Mouse (Mus musculus): Measurements from ENCODE around the gene Gpha2. TPM values are rescaled to one million over a fixed set of nuclear protein-coding genes. Genes with fewer than 3 reads are reported as not detected.

The Gpha2 gene
- polyA plus RNA-seq (2015; fragmentation: Nextera tagmentation; extraction: Ambion mirVana): 0.39 and 0.74 TPM in 2 replicates

DNA sequence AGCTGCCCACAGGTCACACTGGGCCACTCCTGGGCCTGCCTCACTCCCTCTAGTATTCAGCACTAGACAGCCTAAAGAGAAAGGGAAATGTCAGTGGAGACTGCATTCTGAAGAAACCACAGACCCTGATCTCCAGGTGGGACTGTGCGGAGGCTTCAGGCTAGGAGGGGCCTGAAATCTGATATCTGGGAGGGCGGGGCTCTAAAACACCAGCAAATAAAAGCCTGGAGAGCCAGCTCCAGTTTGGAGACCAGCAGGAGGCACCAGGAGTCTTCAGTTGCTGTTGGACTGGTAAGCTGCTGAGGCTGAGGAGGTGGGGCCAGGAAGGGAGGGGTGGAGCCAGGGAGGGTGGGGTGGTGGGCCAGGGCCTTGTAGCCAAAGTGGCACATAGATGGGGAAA is at the start of gene Gpha2:
TSS of gene Gpha2 (plus strand) at position 246 of the 400 bp plus-strand sequence.
- no peak within 1 kb of the TSS for H3K9ac ChIP-seq
- no peak within 1 kb of the TSS for H3K27ac ChIP-seq
- H3K4me1 ChIP-seq: peaks cover 13% of the 10 kb centered on the region
- 17% methylated on average over 2 of the region's 2 CpGs for WGBS
- peaks cover 31% of the 10 kb centered on the region for H3K36me3 ChIP-seq
- no peak within 1 kb of the TSS for H3K4me2 ChIP-seq
- H3K4me3 ChIP-seq (replicated peaks): no peak within 1 kb of the TSS
- peak; percentile 30; the same call in 1 of the 2 replicates for ATAC-seq (replicated peaks; ENCODE audit: low FRiP score)
- no peaks in the 10 kb centered on the region for H3K9me3 ChIP-seq (replicated peaks)
- H3K27me3 ChIP-seq: no peaks in the 10 kb centered on the region

DNA sequence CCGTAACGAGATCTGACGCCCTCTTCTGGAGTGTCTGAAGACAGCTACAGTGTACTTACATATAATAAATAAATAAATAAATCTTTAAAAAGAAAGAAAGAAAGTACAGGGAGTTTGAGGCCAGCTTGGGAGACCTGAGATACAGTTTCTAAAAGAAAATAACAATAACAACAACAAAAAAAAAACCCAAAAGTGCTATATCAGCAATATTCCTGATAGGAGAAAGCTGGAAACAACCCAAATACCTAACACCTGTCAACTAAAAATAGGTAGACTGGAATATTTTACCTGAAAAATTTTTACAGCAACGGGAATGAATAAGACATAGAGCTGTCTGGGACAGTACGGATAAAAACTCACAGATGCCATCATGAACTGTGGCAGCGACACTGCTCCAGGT is 47.4 kb upstream of the Gpha2 start:
- Histone ChIP-seq H3K27me3 (no peaks in the 10 kb centered on the region), H3K9ac (no peak overlapping the region), H3K4me3 (replicated peaks) (no peak overlapping the region), H3K27ac (no peak overlapping the region), H3K36me3 (no peaks in the 10 kb centered on the region), H3K9me3 (replicated peaks) (no peaks in the 10 kb centered on the region), H3K4me2 (no peak overlapping the region), H3K4me1 (no peaks in the 10 kb centered on the region)
- 95% methylated on average over 6 of the region's 6 CpGs for WGBS
- ATAC-seq (replicated peaks; ENCODE audit: low FRiP score): no peak

DNA sequence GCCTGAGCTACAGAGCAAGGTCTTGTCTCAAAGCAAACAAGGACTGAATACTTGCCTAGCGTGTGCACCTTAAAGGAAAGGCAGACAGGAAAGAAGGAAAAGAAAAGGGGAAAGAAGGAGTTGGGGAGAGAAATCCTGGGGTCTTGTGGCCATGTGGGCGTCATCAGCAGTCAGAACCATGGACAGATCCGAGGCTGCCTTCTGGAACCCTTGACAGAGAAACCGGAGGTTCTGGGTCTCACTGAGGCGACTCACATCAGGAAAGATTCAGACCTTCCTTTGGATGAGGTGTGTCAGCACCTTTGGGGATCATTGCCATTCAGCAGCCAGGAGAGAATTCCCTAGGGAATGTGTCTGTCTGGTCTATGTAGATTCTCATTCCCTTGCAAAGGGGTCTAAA is 44.6 kb upstream of the Gpha2 start:
- Histone ChIP-seq H3K4me1 (no peaks in the 10 kb centered on the region), H3K9me3 (replicated peaks) (no peaks in the 10 kb centered on the region), H3K27me3 (no peaks in the 10 kb centered on the region), H3K9ac (no peak overlapping the region), H3K4me2 (no peak overlapping the region), H3K4me3 (replicated peaks) (no peak overlapping the region), H3K36me3 (no peaks in the 10 kb centered on the region), H3K27ac (no peak overlapping the region)
- no peak for ATAC-seq (replicated peaks; ENCODE audit: low FRiP score)
- WGBS: 23% methylated on average over 5 of the region's 5 CpGs

DNA sequence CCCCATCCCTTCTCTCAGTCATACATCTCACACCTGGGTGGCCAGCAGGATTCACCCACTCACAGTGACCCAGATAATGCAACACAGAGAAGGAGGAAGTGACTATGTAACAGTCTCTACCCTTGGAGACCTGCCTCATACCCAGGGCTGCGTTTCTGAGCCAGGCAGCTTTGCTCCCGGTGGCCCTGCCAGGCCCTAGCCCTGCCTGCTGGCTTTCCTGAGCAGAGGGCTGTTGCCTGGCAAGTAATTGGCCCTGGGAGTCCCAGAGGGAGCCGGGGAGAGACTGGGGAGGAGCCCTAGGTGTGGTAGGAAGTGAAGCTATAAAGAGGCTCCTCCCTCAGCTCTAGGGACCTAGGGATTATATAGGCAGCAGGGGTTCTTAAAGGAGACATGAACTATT is 43.6 kb upstream of the Gpha2 start:
- H3K9me3 ChIP-seq (replicated peaks): no peaks in the 10 kb centered on the region
- H3K4me2 ChIP-seq: no peak overlapping the region
- no peak overlapping the region for H3K27ac ChIP-seq
- no peak overlapping the region for H3K4me3 ChIP-seq (replicated peaks)
- H3K4me1 ChIP-seq: no peaks in the 10 kb centered on the region
- H3K36me3 ChIP-seq: no peaks in the 10 kb centered on the region
- H3K27me3 ChIP-seq: no peaks in the 10 kb centered on the region
- no peak for ATAC-seq (replicated peaks; ENCODE audit: low FRiP score)
- 5% methylated on average over 3 of the region's 3 CpGs for WGBS
- H3K9ac ChIP-seq: no peak overlapping the region

DNA sequence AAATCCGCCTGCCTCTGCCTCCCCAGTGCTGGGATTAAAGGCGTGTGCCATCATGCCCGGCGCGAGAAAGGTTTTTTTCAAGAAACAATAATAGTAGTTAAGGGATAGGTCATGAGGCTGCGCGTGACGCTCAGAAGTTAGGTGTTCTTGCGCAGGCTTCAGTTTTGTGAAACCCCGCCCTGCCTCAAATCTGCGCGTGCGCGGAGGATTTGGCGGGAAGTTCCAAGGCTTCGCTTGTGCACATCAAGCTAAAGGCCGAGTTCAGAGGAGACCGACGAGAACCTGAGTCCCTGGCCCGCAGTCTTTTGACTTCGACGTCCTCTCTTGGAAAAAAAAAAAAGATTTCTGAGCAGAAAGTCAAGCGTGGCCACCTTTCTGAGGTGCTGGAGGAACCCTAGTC is 42.0 kb upstream of the Gpha2 start, which contains the start of gene Majin:
TSS of gene Majin (plus strand) at position 258 of the 400 bp plus-strand sequence.
- Histone ChIP-seq H3K4me3 (replicated peaks) (no peak within 1 kb of the TSS), H3K9me3 (replicated peaks) (no peaks in the 10 kb centered on the region), H3K4me2 (no peak within 1 kb of the TSS), H3K9ac (no peak within 1 kb of the TSS), H3K27ac (no peak within 1 kb of the TSS), H3K27me3 (no peaks in the 10 kb centered on the region), H3K36me3 (no peaks in the 10 kb centered on the region), H3K4me1 (no peaks in the 10 kb centered on the region)
- no peak for ATAC-seq (replicated peaks; ENCODE audit: low FRiP score)
- WGBS: 89% methylated on average over 23 of the region's 23 CpGs

DNA sequence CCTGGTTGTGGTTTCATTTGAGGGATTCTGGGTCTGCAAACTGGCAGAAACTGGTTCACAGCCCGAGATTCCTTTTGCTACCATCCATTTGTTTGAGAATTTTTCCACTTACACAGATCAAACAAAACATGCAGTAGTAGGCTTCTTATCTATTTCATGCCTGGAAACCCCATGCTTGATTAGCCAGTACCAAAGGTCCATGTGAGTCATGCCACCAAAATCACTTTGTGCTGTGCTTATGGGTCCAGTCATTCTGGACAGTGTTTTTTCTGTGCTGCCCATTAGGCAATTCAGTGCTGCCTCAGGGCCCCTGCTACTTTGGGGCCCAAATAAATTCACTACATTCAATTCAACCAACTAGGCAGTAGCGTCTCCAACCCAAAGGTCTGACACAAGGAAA is 21.9 kb upstream of the Gpha2 start:
- Histone ChIP-seq H3K27ac (no peak overlapping the region), H3K27me3 (no peaks in the 10 kb centered on the region), H3K4me1 (no peaks in the 10 kb centered on the region), H3K36me3 (no peaks in the 10 kb centered on the region), H3K4me2 (no peak overlapping the region), H3K9me3 (replicated peaks) (no peaks in the 10 kb centered on the region), H3K9ac (no peak overlapping the region), H3K4me3 (replicated peaks) (no peak overlapping the region)
- ATAC-seq (replicated peaks; ENCODE audit: low FRiP score): no peak
- 79% methylated on average over 2 of the region's 2 CpGs for WGBS

DNA sequence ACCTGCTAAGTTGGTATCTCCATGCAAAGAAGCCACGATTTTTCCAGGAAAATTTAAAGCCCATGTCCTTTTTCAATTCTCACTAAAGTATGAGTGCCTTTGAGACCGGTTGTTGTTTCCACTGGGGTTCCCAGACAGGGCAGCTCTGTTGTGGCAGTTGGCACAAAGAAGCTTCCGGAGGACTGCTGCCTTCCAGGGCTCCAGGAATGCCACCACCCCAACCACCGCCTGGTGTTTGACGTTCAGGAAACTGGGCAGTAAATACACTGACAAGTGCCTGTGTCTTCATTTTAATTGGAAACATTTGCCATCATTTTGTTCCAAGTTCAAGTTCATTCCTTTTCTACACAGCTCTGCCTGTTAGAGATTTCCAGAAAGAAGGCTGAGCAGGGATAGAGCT is 19.5 kb upstream of the Gpha2 start:
- Histone ChIP-seq H3K36me3 (no peaks in the 10 kb centered on the region), H3K27me3 (no peaks in the 10 kb centered on the region), H3K9me3 (replicated peaks) (no peaks in the 10 kb centered on the region), H3K9ac (no peak overlapping the region), H3K27ac (no peak overlapping the region), H3K4me3 (replicated peaks) (no peak overlapping the region), H3K4me1 (no peaks in the 10 kb centered on the region), H3K4me2 (no peak overlapping the region)
- WGBS: 67% methylated on average over 5 of the region's 5 CpGs
- no peak for ATAC-seq (replicated peaks; ENCODE audit: low FRiP score)

DNA sequence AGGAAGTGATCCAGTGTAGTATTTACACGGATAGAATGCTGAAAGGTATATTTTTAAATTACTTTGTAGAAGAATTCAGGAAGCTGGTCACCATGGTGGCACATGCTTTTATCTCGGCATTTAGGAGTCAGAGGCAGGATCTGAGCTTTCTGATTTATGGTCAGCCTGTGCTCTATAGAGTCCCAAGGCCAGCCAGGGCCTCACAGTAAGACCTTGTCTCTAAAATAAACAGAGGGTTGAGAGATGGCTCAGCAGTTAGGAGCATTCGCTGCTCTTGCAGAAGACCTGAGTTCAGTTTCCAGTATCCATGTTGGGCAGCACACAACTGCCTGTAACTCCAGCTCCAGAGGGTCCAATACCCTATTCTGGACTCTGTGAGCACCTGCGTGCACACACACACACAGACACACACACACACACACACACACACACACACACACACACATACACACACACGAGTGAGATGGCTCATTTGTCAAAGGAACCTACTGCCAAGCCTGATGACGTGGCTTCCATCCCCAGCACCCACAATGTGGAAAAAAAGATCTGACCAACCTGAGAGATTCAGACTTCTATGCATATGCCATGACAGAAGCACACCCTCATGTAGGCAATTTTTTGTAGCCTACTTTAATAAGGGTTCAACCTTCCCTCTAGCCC is 10.0 kb upstream of the Gpha2 start:
- ATAC-seq (replicated peaks; ENCODE audit: low FRiP score): no peak
- H3K4me1 ChIP-seq: no peaks in the 10 kb centered on the region
- H3K4me3 ChIP-seq (replicated peaks): no peak overlapping the region
- H3K36me3 ChIP-seq: no peaks in the 10 kb centered on the region
- H3K4me2 ChIP-seq: no peak overlapping the region
- H3K9me3 ChIP-seq (replicated peaks): no peaks in the 10 kb centered on the region
- H3K27ac ChIP-seq: no peak overlapping the region
- 43% methylated on average over 6 of the region's 6 CpGs for WGBS
- no peaks in the 10 kb centered on the region for H3K27me3 ChIP-seq
- no peak overlapping the region for H3K9ac ChIP-seq

DNA sequence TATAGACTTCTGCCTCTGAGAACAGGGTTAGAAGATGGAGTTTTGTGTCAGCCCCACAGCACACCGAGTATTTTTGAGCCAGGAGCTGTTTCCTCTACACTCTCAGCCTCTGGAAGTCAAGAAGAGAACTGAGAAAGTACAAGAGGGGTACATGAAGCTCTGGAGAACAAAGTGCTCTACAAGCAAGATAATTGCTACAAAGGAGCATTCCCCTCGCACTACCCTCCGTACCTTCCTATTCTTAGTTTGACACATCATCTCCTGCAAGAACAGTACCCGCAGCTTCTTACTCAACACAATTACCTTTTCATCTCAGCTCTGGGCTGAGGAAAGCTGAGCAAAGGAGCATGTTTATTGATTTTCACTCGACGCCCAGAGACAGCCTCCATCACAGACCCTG is 7.6 kb upstream of the Gpha2 start:
- WGBS: 71% methylated on average over 6 of the region's 6 CpGs
- Histone ChIP-seq H3K36me3 (no peaks in the 10 kb centered on the region), H3K4me2 (no peak overlapping the region), H3K4me1 (0 out of 2 replicates have a peak, but pooled peaks cover 2% of the 10 kb centered on the region), H3K4me3 (replicated peaks) (no peak overlapping the region), H3K9me3 (replicated peaks) (no peaks in the 10 kb centered on the region), H3K27me3 (no peaks in the 10 kb centered on the region), H3K27ac (no peak overlapping the region), H3K9ac (no peak overlapping the region)
- no peak for ATAC-seq (replicated peaks; ENCODE audit: low FRiP score)

DNA sequence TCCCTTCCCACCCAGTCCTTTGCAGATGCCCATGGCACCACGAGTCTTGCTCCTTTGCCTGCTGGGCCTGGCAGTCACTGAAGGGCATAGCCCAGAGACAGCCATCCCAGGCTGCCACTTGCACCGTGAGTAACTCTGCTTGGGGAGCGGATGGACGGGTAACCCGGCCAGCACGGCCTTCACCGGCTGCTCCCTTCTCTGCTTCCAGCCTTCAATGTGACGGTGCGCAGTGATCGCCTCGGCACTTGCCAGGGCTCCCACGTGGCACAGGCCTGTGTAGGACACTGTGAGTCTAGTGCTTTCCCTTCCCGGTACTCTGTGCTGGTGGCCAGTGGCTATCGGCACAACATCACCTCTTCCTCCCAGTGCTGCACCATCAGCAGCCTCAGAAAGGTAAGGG is 583 bp downstream of the Gpha2 start:
- Histone ChIP-seq H3K9ac (no peak overlapping the region), H3K4me3 (replicated peaks) (no peak overlapping the region), H3K27ac (no peak overlapping the region), H3K9me3 (replicated peaks) (no peaks in the 10 kb centered on the region), H3K27me3 (no peaks in the 10 kb centered on the region), H3K4me2 (no peak overlapping the region), H3K36me3 (peaks cover 36% of the 10 kb centered on the region), H3K4me1 (peaks cover 13% of the 10 kb centered on the region)
- WGBS: 87% methylated on average over 14 of the region's 14 CpGs
- ATAC-seq (replicated peaks; ENCODE audit: low FRiP score): no peak

DNA sequence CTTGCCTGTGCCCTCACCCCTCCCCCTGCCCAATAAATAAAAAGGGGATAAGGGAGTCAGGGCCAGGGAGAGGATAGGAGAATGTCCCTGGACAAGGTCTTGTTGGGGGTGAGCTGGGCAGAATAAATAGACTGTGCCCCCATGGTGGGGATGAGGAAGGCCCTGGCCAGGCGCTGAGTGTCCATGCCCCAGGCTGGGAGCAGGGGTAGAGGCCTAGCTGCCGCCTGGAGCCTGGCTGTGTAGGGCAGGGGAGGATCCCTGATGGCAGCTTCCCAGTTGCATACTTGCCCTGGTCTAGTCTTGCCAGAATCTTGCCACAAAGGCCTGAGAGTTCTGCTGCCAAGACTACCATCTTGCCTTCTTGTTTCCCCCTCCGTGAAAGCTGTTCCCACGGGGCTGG is 1.7 kb downstream of the Gpha2 start:
- no peak overlapping the region for H3K4me2 ChIP-seq
- H3K36me3 ChIP-seq: peaks cover 47% of the 10 kb centered on the region
- no peak overlapping the region for H3K9ac ChIP-seq
- no peak for ATAC-seq (replicated peaks; ENCODE audit: low FRiP score)
- H3K4me3 ChIP-seq (replicated peaks): no peak overlapping the region
- no peaks in the 10 kb centered on the region for H3K27me3 ChIP-seq
- H3K9me3 ChIP-seq (replicated peaks): no peaks in the 10 kb centered on the region
- no peak overlapping the region for H3K27ac ChIP-seq
- peaks cover 13% of the 10 kb centered on the region for H3K4me1 ChIP-seq
- 85% methylated on average over 4 of the region's 4 CpGs for WGBS

DNA sequence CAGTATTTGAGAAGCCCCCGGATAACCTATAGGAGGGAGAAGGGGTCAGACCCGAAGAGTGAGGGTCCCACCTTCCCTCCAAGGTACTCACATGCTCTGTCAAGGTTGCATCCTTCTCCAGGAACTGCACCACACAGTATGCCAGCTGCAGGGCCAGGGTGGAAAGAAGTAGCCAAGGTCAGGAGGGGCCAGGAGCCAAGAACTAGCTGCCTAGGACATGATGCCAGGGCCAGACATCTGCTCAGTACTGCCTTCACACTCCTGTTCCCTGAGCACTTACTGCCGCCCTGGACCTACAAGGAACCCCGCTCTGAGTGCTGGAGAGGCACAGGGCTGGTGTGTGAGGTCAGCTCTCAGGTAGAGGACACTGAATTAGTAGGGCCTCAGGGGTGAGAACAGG is 4.2 kb downstream of the Gpha2 start:
- Histone ChIP-seq H3K4me3 (replicated peaks) (no peak overlapping the region), H3K4me2 (no peak overlapping the region), H3K4me1 (peaks cover 33% of the 10 kb centered on the region), H3K36me3 (peaks cover 47% of the 10 kb centered on the region), H3K27ac (no peak overlapping the region), H3K27me3 (no peaks in the 10 kb centered on the region), H3K9ac (no peak overlapping the region), H3K9me3 (replicated peaks) (no peaks in the 10 kb centered on the region)
- ATAC-seq (replicated peaks; ENCODE audit: low FRiP score): no peak
- 84% methylated on average over 4 of the region's 4 CpGs for WGBS

DNA sequence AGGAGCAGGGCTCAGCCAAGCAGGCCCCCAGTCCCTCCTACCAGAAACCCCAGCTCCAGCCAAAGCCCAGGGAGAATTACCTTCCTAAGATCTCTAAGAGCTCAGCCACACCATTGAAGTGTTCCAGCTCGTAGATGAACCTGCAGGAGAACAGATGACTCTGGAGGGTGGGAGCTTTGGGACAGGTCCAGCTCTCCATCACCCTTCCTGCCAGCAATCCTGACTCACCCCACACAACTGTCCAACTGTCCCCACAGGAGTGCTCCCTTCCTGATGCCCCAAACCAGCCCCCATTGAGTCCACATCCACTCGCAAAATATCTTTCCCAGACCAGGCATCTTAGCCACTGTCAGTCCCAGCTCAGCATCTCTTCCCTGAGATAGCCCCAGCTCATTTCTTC is 4.9 kb downstream of the Gpha2 start:
- H3K27me3 ChIP-seq: no peaks in the 10 kb centered on the region
- 91% methylated on average over 2 of the region's 2 CpGs for WGBS
- no peak overlapping the region for H3K9ac ChIP-seq
- no peak overlapping the region for H3K4me3 ChIP-seq (replicated peaks)
- H3K27ac ChIP-seq: no peak overlapping the region
- H3K9me3 ChIP-seq (replicated peaks): no peaks in the 10 kb centered on the region
- peaks cover 47% of the 10 kb centered on the region for H3K36me3 ChIP-seq
- no peak for ATAC-seq (replicated peaks; ENCODE audit: low FRiP score)
- peaks cover 32% of the 10 kb centered on the region for H3K4me1 ChIP-seq
- no peak overlapping the region for H3K4me2 ChIP-seq
